Mouse (Mus musculus): ENCODE measurements around the gene Fmnl2.

Gene Fmnl2

DNA sequence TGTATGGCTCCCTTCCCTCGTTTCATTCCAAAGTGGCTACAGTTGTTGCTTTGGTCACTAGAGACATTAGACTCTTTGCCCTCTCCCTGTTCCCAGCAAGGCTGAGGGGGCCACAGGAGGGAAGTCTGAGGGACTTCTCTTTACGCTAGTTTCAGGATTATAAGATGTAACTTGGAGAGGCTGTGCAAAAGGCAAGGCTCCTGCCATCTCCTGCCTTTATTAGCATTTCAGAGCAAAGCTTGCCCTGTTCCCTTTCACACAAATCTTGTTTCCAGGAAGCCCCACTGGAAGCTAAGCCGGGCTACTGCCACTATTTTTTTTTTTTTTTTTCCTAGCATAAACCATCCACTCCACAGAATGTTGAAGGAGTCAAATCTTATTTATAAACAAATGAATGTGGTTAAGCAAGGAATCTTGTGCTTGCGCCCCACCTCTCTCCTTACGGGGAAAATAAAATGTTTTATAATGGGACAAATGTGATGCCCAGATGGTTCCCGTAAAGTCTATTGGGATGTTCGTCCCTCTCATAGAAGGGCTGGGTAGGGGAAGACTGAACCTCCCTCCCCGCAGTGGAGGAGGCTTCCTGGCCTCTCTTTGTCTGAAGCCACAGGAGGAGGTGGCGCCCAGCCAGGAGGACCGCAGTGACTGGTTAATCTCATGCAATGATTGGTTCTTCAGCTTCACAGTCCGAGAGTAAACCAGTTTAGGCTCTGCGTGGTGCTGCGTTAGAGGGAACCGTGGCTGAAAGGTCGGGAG, 101.1 kb downstream of the Fmnl2 start:
- DNase-seq: peak; percentile 93

DNA sequence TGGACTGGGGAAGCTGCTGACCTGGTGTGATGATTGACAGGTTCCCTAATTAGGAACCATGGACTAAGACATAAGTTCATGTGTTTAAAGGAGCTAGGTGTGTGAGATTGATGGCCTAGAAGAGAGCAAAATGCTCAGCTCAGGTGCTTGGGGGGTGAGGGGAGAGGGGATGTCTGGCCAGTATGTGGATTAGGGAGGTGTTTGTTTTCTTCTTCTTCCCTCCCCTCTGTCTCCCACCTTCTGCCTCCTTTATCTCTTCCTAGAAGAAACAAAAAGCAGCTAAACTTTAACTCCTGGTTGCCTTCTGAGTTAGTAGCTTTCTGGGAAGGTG, 101.6 kb downstream of the Fmnl2 start:
- no peak for DNase-seq

- DNase-seq: no peak
Observed at GRCm38 (mm10) chr2:52959982-52960381, 102.3 kb downstream of the Fmnl2 start.

- DNase-seq: no peak
Observed at GRCm38 (mm10) chr2:52960697-52961096, 103.0 kb downstream of the Fmnl2 start.

- DNase-seq: no peak
Observed at GRCm38 (mm10) chr2:52963439-52963838, 105.8 kb downstream of the Fmnl2 start.

GRCm38 (mm10) chr2:52964386-52964928, 106.8 kb downstream of the Fmnl2 start:
- no peak for DNase-seq

- no peak for DNase-seq
Observed at GRCm38 (mm10) chr2:52966227-52966626, 108.6 kb downstream of the Fmnl2 start.

GRCm38 (mm10) chr2:52966820-52967460, 109.3 kb downstream of the Fmnl2 start:
- DNase-seq: peak; percentile 77

DNA sequence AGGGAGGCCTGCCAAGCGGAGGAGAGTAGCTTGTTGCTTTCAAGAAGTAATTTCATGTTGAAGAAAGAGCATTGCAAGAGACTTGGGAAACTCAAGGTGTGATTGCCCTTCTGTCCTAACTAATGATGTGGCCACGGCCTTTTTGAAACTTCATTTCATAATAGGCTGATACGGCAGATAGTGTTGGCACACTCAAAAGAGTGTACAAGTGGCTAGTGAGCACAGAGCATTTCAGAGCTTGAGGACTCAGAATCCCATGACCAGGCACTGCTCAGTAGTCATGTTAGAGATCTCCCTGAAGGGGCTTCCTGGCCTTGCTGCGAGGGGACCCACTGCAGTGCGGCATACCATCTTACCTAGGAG, 109.8 kb downstream of the Fmnl2 start:
- DNase-seq: no peak

GRCm38 (mm10) chr2:52968884-52969283, 111.2 kb downstream of the Fmnl2 start:
- no peak for DNase-seq

DNA sequence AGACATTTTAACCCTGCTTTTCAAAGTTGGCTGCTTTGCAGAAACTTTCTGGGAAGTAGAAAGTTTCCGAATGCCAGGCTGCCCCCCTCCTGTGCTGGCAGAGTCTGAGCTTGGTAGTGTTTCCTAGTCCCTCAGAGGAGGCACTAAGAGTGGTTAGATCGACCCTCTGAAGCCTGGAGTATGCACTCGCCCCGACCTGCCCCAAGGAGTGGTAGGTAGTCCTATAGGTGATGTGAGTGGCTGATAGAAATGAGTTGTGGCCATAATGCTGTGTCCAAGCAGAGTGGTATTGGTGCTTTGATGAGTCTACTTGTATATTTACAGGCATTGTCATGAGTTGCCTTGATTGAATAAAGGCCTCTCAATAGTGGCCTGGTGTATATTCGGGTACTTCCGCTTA, 116.4 kb downstream of the Fmnl2 start:
- DNase-seq: no peak

DNA sequence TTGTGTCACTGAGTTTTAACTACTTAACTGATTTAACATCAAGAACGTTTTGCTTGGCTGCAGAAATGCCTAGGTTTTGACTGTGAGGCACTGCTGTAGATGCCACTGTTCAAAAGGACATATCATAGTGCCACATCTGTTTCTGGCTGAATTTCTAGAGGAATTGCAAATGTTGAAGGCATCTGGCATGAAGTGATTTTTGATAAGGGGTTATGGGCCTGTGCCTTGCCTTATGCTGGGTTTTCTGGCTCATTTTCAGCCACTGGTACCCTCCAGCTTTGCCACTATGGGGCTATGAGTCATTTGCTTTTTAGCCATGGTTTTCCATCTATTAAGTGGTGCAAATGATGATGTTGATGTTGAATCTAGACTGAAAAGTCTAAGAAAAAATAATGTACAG, 117.1 kb downstream of the Fmnl2 start:
- no peak for DNase-seq

DNA sequence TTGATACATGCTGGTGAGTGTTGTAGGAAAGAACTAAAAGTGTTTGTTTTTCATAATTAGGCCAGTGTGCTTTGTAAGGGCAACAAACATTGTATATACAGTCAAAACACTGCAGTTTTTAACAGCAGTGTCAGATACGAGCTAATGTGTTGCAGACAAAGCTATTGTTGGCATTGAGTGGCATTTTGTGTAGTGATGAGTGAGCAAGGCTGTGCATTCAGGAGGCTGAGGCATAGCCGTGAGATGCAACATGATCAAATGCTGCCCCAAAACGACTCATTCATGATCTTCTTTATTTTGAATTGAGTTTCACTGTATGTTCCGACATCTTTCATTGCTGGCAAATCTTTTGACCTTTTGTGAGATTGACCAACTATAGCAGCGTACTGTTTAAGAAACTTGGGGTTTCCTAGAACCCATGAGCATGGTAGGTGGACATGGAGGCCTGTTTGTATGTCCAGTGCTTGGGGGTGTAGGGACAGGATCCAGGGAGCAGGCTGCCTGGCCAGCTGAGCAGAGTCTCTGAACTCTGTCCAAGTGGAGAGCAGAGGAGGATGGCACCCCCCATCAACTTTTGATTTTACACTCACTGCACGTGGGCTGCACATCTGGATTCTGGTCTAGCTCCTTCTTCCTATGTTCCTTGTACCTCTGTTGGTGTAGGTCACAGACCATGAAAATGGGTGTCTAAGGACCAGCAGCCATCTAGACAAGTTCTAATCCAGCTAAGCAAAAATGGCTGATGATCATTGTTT, 120.4 kb downstream of the Fmnl2 start:
- no peak for DNase-seq

DNA sequence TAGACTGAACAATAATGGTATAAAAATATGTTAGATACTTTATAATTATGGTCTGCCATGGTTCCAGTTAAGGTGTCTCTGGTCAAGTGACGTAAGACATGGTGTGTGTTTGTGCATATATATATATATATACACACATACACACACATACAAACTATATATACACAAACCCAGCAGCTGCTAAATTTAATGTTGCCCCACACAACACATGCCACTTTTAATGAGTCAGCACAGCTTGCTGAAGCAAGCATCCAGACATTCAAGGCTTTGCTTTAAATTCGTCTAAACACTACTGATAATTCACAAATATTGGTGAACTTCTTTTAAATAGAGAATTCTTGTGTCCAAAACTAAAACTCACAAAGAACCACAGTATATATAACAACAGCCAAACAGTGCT, 121.1 kb downstream of the Fmnl2 start:
- DNase-seq: no peak

GRCm38 (mm10) chr2:52979280-52979763, 121.7 kb downstream of the Fmnl2 start:
- DNase-seq: no peak

DNA sequence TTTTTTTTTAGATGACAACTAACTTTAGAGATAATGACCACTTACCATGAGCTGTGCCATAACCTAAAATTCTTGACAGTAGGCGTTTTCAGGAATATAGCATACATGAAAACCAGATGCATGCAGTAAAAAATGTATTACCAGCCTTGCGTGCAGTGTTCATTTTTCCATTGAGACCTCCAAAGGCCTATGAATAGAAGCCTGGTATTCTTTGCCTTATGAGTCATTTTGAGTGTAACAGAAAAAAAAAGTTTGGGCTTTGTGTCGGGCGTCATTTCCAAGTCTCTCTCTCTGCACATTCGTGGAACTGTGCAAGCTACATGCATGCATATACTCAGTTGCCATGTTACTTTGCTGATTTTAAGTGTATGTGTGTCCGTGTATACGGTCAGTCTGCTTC, 123.5 kb downstream of the Fmnl2 start:
- no peak for DNase-seq

DNA sequence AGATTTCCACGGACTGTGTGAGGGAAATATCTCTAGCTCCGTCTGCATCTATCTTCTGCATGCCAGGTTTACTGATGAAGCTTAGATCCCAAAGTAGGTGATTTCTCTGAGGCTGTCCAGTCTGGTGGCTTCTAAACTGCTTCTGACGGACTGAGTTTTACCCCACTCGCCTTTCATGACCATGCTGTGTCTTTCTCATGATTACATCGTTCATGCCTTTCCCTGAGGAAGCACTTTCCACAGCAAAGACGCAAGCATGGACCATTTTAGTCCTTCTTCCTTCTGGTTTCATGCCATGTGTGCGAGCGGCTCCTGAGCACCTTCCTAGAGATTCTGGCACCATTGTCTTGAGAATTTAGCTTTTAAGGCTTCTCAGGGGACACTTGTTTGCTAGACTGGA, 123.9 kb downstream of the Fmnl2 start:
- no peak for DNase-seq

GRCm38 (mm10) chr2:52982502-52982901, 124.8 kb downstream of the Fmnl2 start:
- no peak for DNase-seq

GRCm38 (mm10) chr2:52984556-52984955, 126.9 kb downstream of the Fmnl2 start:
- DNase-seq: no peak

- DNase-seq: peak; percentile 67
Observed at GRCm38 (mm10) chr2:52985167-52985566, 127.5 kb downstream of the Fmnl2 start.

DNA sequence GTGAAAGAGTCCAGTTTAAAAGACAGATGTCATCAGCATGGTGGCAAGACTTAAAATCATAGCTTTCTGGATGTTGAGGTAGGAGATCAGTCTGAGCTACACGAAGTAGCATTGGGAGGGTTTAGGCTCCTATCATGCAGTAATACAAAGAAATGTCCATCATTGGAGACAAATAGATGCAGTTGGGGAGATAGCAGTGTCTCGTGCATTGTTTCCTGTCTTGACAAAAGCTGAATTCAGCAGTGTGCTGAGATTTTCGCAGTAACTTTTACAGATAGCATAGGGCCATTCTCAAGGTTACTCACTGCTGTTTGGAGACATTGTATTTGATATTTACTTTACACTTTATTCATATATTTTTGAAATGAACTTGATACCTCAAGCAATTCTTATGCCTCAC, 128.7 kb downstream of the Fmnl2 start:
- DNase-seq: no peak

DNA sequence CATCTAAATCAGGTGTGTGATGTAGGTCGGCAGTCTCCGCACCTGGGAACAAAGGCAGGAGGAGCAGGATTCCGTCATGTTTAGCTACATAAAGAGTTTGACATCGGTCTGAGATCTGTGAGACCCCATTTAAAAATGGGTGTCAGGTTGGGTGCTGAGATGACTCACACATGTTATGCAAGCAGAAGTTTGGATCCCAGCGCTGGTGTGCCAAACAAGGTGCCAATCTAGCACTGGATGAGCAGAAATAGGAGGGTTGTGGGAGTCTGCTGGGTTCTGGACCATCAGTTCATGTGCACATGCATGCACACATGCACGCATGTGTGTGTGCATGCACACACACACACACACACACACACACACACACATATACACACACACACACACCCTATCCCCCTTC, 129.4 kb downstream of the Fmnl2 start:
- no peak for DNase-seq

DNA sequence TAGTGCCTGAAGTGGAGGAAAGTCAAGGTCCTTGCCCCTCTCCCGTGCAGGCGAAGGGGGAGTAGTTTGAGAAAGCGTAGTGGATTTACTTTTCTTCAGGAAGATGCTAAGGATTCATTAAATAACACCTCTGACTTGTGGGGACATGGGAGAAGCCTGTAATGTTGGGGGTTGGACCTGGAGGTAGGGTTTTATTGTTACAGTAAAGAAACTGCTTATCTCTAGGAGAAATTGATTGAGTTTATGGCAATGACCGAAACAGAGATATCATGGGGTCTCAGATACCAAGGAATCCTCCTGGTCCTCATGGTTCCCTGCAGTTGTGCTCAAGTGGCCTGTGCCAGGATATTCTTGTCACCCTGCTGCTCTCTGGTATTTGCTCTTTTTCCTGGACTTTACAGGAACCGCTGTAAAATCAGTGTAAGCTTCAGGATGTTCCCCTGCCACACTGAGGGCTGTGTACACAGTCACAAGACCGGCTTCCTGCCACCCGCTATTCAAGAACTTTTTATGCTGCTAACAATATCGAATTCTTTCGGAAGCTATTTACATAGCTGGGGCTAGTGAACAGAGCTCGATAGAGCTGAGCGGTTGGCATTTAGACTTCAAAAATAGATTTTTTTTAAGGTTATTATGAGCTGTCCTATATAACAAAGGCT, 130.1 kb downstream of the Fmnl2 start:
- DNase-seq: no peak
